Mouse (Mus musculus): ENCODE data around the gene Pip5kl1. TPM values are rescaled to one million over a fixed set of nuclear protein-coding genes. Genes with fewer than 3 reads are reported as not detected.

The Pip5kl1 gene
- polyA plus RNA-seq, 1 experiment from 2014 or later, result 2.0 TPM

Other genes starting within 250 kb of the Pip5kl1 start
- gene Ciz1, start 222.5 kb upstream of the Pip5kl1 start, polyA plus RNA-seq (2015; fragmentation: Nextera tagmentation; extraction: Ambion mirVana), result 48.7 and 56.6 TPM in 2 replicates
- 6.3 and 7.9 TPM in 2 replicates for gene Dnm1, start 221.5 kb upstream of the Pip5kl1 start, polyA plus RNA-seq (2015; fragmentation: Nextera tagmentation; extraction: Ambion mirVana)
- gene 1110008P14Rik, start 192.9 kb upstream of the Pip5kl1 start, polyA plus RNA-seq (2015; fragmentation: Nextera tagmentation; extraction: Ambion mirVana), result 47.1 and 52.1 TPM in 2 replicates
- 6.8 and 9.1 TPM in 2 replicates for gene Lcn2, start 186.5 kb upstream of the Pip5kl1 start, polyA plus RNA-seq (2015; fragmentation: Nextera tagmentation; extraction: Ambion mirVana)
- gene Ptges2, start 178.9 kb upstream of the Pip5kl1 start, polyA plus RNA-seq (2015; fragmentation: Nextera tagmentation; extraction: Ambion mirVana), result 30.5 and 31.2 TPM in 2 replicates
- 6.3 and 6.8 TPM in 2 replicates for gene Naif1, start 124.3 kb upstream of the Pip5kl1 start, polyA plus RNA-seq (2015; fragmentation: Nextera tagmentation; extraction: Ambion mirVana)
- 20.4 and 20.7 TPM in 2 replicates for gene Slc25a25, start 123.4 kb upstream of the Pip5kl1 start, polyA plus RNA-seq (2015; fragmentation: Nextera tagmentation; extraction: Ambion mirVana)
- 14.5 and 15.0 TPM in 2 replicates for gene Fam102a, start 39.5 kb upstream of the Pip5kl1 start, polyA plus RNA-seq (2015; fragmentation: Nextera tagmentation; extraction: Ambion mirVana)
- 103 and 107 TPM in 2 replicates for gene Dpm2, start 3.9 kb upstream of the Pip5kl1 start, polyA plus RNA-seq (2015; fragmentation: Nextera tagmentation; extraction: Ambion mirVana)
- 0.10 and 0.17 TPM in 2 replicates for gene 9430097D07Rik, start 887 bp downstream of the Pip5kl1 start, polyA plus RNA-seq (2015; fragmentation: Nextera tagmentation; extraction: Ambion mirVana)
- 22.3 and 23.2 TPM in 2 replicates for gene St6galnac4, start 12.3 kb downstream of the Pip5kl1 start, polyA plus RNA-seq (2015; fragmentation: Nextera tagmentation; extraction: Ambion mirVana)
- gene St6galnac6, start 24.9 kb downstream of the Pip5kl1 start, polyA plus RNA-seq (2015; fragmentation: Nextera tagmentation; extraction: Ambion mirVana), result 17.0 and 17.6 TPM in 2 replicates
- 32.6 and 34.4 TPM in 2 replicates for gene Ak1, start 47.0 kb downstream of the Pip5kl1 start, polyA plus RNA-seq (2015; fragmentation: Nextera tagmentation; extraction: Ambion mirVana)
- gene Eng, start 71.8 kb downstream of the Pip5kl1 start, polyA plus RNA-seq (2015; fragmentation: Nextera tagmentation; extraction: Ambion mirVana), result 71.9 and 82.1 TPM in 2 replicates
- 33.7 and 40.3 TPM in 2 replicates for gene Fpgs, start 129.3 kb downstream of the Pip5kl1 start, polyA plus RNA-seq (2015; fragmentation: Nextera tagmentation; extraction: Ambion mirVana)
- gene Cdk9, start 138.3 kb downstream of the Pip5kl1 start, polyA plus RNA-seq (2015; fragmentation: Nextera tagmentation; extraction: Ambion mirVana), result 108 and 118 TPM in 2 replicates
- gene Sh2d3c, start 146.3 kb downstream of the Pip5kl1 start, polyA plus RNA-seq (2015; fragmentation: Nextera tagmentation; extraction: Ambion mirVana), result 32.5 and 37.2 TPM in 2 replicates
- gene 6330409D20Rik, start 166.2 kb downstream of the Pip5kl1 start, polyA plus RNA-seq (2015; fragmentation: Nextera tagmentation; extraction: Ambion mirVana), result 0.18 TPM in 1 of 2 replicates, not detected in the other
- 64.8 and 70.5 TPM in 2 replicates for gene Tor2a, start 182.4 kb downstream of the Pip5kl1 start, polyA plus RNA-seq (2015; fragmentation: Nextera tagmentation; extraction: Ambion mirVana)
- gene Ttc16, start 200.8 kb downstream of the Pip5kl1 start, polyA plus RNA-seq (2015; fragmentation: Nextera tagmentation; extraction: Ambion mirVana), result 0.15 and 0.25 TPM in 2 replicates
- gene Ptrh1, start 201.0 kb downstream of the Pip5kl1 start, polyA plus RNA-seq (2015; fragmentation: Nextera tagmentation; extraction: Ambion mirVana), result 5.1 and 5.5 TPM in 2 replicates
- gene Cfap157, start 209.6 kb downstream of the Pip5kl1 start, polyA plus RNA-seq (2015; fragmentation: Nextera tagmentation; extraction: Ambion mirVana), result 0.45 and 0.64 TPM in 2 replicates